ENCODE assay signal across 8 mouse cellular contexts in genomic region chr19:4614305-4615150, GRCm38 (mm10). TPM values are rescaled to one million over a fixed set of nuclear protein-coding genes. Genes with fewer than 3 reads are reported as not detected.
A peak's percentile ranks its signal among the peaks of the same experiment; 100 is the strongest.
DNase-seq lines count a peak whose midpoint lies in the region; ATAC-seq lines count a peak whose summit lies in the region.

No protein-coding gene starts in this region.

- no peaks in the 10 kb centered on the region for H3K9me3 ChIP-seq in forebrain, embryonic 16.5 days (ENCODE audit: control insufficient read depth, low read length)
- no peaks in the 10 kb centered on the region for H3K9me3 ChIP-seq in limb, embryonic 15.5 days
- H3K9me3 ChIP-seq in neural tube, embryonic 15.5 days (replicated peaks): no peaks in the 10 kb centered on the region

- peak overlapping the region; percentile 99 for H3K9ac ChIP-seq in forebrain, embryonic 16.5 days (replicated peaks; ENCODE audit: low read depth, low read length)
- peak overlapping the region; percentile 91 for H3K9ac ChIP-seq in limb, embryonic 15.5 days
- peak overlapping the region; percentile 98 for H3K9ac ChIP-seq in neural tube, embryonic 15.5 days (replicated peaks)

- peaks cover 5% of the 10 kb centered on the region; the same call in 1 of the 2 replicates for H3K36me3 ChIP-seq in forebrain, embryonic 16.5 days (ENCODE audit: control insufficient read depth, insufficient read depth)
- H3K36me3 ChIP-seq in limb, embryonic 15.5 days: peaks cover 33% of the 10 kb centered on the region
- H3K36me3 ChIP-seq in neural tube, embryonic 15.5 days: peaks cover 30% of the 10 kb centered on the region

- H3K27ac ChIP-seq in forebrain, embryonic 16.5 days (ENCODE audit: low read length): peak overlapping the region; percentile 93
- H3K27ac ChIP-seq in limb, embryonic 15.5 days: peak overlapping the region; percentile 91
- H3K27ac ChIP-seq in neural tube, embryonic 15.5 days (replicated peaks): peak overlapping the region; percentile 90

- H3K4me1 ChIP-seq in forebrain, embryonic 16.5 days (replicated peaks; ENCODE audit: control insufficient read depth, insufficient read depth, low read length): peaks cover 32% of the 10 kb centered on the region
- H3K4me1 ChIP-seq in limb, embryonic 15.5 days: peaks cover 43% of the 10 kb centered on the region
- H3K4me1 ChIP-seq in neural tube, embryonic 15.5 days: peaks cover 55% of the 10 kb centered on the region

- peak; percentile 0; the same call in 1 of the 2 replicates for ATAC-seq in forebrain, embryonic 16.5 days
- ATAC-seq in limb, embryonic 15.5 days (ENCODE audit: insufficient number of reproducible peaks, low FRiP score, low TSS enrichment, low read depth): no peak
- ATAC-seq in neural tube, embryonic 15.5 days (ENCODE audit: low FRiP score): peak; percentile 3

- H3K4me3 ChIP-seq in forebrain, embryonic 16.5 days (replicated peaks; ENCODE audit: low read length): peak overlapping the region; percentile 82
- H3K4me3 ChIP-seq in limb, embryonic 15.5 days: peak overlapping the region; percentile 92
- peak overlapping the region; percentile 77 for H3K4me3 ChIP-seq in neural tube, embryonic 15.5 days (replicated peaks)

- peak; percentile 23 for DNase-seq in kidney, adult 11 months
- no peak for DNase-seq in kidney, postnatal 36 days
- peak; percentile 55 for DNase-seq in brain, adult 2 months (ENCODE audit: low read depth, low spot score)
- DNase-seq in urinary bladder, postnatal 4 days (ENCODE audit: low spot score in 2 of 2): no peak
- no peak for DNase-seq in right cerebral cortex, postnatal 36 days (ENCODE audit: low spot score in 2 of 2)

- WGBS in forebrain, embryonic 16.5 days: 20% methylated on average over 35 of the region's 49 CpGs
- 18% methylated on average over 41 of the region's 49 CpGs for WGBS in limb, embryonic 15.5 days
- 14% methylated on average over 44 of the region's 49 CpGs for WGBS in neural tube, embryonic 15.5 days

- peak overlapping the region; percentile 93 for H3K4me2 ChIP-seq in forebrain, embryonic 16.5 days (ENCODE audit: low read length)
- H3K4me2 ChIP-seq in limb, embryonic 15.5 days: peak overlapping the region; percentile 83
- peak overlapping the region; percentile 90 for H3K4me2 ChIP-seq in neural tube, embryonic 15.5 days

- H3K27me3 ChIP-seq in forebrain, embryonic 16.5 days (replicated peaks; ENCODE audit: control insufficient read depth, insufficient read depth, low read length): no peaks in the 10 kb centered on the region
- no peaks in the 10 kb centered on the region for H3K27me3 ChIP-seq in limb, embryonic 15.5 days
- H3K27me3 ChIP-seq in neural tube, embryonic 15.5 days (replicated peaks): no peaks in the 10 kb centered on the region

RNA-seq across cellular contexts. Expression of gene Lrfn4, which starts 0.9 kb away (rescaled TPM):
- polyA plus RNA-seq in forebrain, embryonic 16.5 days (2015; fragmentation: Nextera tagmentation; extraction: Ambion mirVana): 8.9 and 9.2 TPM in 2 replicates
- 3.3 and 5.3 TPM in 2 replicates for polyA plus RNA-seq in limb, embryonic 15.5 days (2015; fragmentation: Nextera tagmentation; extraction: Ambion mirVana)
- polyA plus RNA-seq in neural tube, embryonic 15.5 days (2015; fragmentation: Nextera tagmentation; extraction: Ambion mirVana): 10.5 and 12.5 TPM in 2 replicates

RNA-seq across cellular contexts. Expression of gene Rce1, which starts 10.9 kb away (rescaled TPM):
- polyA plus RNA-seq in forebrain, embryonic 16.5 days (2015; fragmentation: Nextera tagmentation; extraction: Ambion mirVana): 53.8 and 59.0 TPM in 2 replicates
- polyA plus RNA-seq in limb, embryonic 15.5 days (2015; fragmentation: Nextera tagmentation; extraction: Ambion mirVana): 63.9 and 64.8 TPM in 2 replicates
- 49.1 and 49.8 TPM in 2 replicates for polyA plus RNA-seq in neural tube, embryonic 15.5 days (2015; fragmentation: Nextera tagmentation; extraction: Ambion mirVana)

Comparison
In these comparisons a context has a peak if more than half of its experiments do, and no peak if none do; other contexts are left out.
1. DNase-seq: peak in kidney, adult 11 months (single experiment) and brain, adult 2 months (single experiment); none in kidney, postnatal 36 days (0 of 2), urinary bladder, postnatal 4 days (0 of 2) and right cerebral cortex, postnatal 36 days (0 of 2).
2. Peak in every context shown above with its lines, with median percentiles within 50 percentile points of each other: H3K27ac ChIP-seq, H3K4me2 ChIP-seq, H3K4me3 ChIP-seq and H3K9ac ChIP-seq.